28 mouse cellular contexts compared by ENCODE assay signal in the genomic region with DNA sequence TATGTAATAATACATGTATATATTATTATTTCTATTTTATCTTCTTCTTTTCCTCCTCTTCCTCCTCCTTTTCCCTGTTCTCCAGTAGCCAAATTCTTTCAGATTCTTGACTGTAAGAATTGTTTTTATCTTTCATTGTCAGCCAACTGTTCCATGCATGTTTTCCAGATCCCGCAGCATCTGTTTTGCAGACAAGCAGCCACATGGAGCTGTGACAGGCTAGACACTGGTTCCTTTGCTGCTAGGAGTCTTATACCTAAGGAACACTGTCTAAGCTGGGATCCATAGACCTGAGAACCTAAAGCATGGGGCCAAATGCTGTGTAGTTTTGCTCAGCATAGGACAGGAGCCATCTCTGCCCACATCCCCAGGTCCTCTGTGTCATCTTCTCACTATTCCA.
"Had no signal": no experiment of that assay in that cellular context is flagged by ENCODE, and none has a peak within 500 bp of the region (broad histone marks: within the 10 kb centered on the region; RNA-seq: fewer than 3 reads in every experiment).

No protein-coding gene starts in this region.

- ATAC-seq: hindbrain, embryonic 16.5 days; inflammation-experienced regulatory T-cells, adult 6 months; intestine, embryonic 15.5 days; intestine, postnatal 0 days; liver, postnatal 0 days had no signal

- H3K9ac ChIP-seq: heart, embryonic 12.5 days; hindbrain, embryonic 12.5 days; hindbrain, embryonic 14.5 days; intestine, embryonic 15.5 days; limb, embryonic 12.5 days; liver, embryonic 13.5 days; liver, embryonic 15.5 days; liver, postnatal 0 days had no signal

- H3K4me2 ChIP-seq: heart, embryonic 12.5 days; hindbrain, embryonic 12.5 days; hindbrain, embryonic 14.5 days; intestine, embryonic 15.5 days; limb, embryonic 12.5 days; liver, embryonic 11.5 days; liver, embryonic 13.5 days; liver, embryonic 15.5 days had no signal

- H3K4me1 ChIP-seq: hindbrain, embryonic 12.5 days; intestine, embryonic 15.5 days; limb, embryonic 10.5 days; limb, embryonic 12.5 days; liver, embryonic 13.5 days; liver, embryonic 15.5 days had no signal

- H3K36me3 ChIP-seq: heart, embryonic 10.5 days; heart, embryonic 12.5 days; hindbrain, embryonic 10.5 days; hindbrain, embryonic 12.5 days; intestine, embryonic 15.5 days; limb, embryonic 10.5 days; limb, embryonic 12.5 days; liver, embryonic 13.5 days; liver, embryonic 15.5 days had no signal

- H3K27ac ChIP-seq: gastrocnemius, adult 2 months; heart, embryonic 10.5 days; hindbrain, embryonic 10.5 days; hindbrain, embryonic 12.5 days; hindbrain, embryonic 14.5 days; intestine, embryonic 15.5 days; limb, embryonic 10.5 days; limb, embryonic 12.5 days; liver, embryonic 13.5 days; liver, embryonic 15.5 days had no signal

- H3K27me3 ChIP-seq: heart, embryonic 12.5 days; hindbrain, embryonic 12.5 days; intestine, embryonic 15.5 days; limb, embryonic 12.5 days; liver, embryonic 13.5 days; liver, embryonic 15.5 days had no signal

- H3K9me3 ChIP-seq: heart, embryonic 10.5 days; heart, embryonic 12.5 days; hindbrain, embryonic 10.5 days; hindbrain, embryonic 12.5 days; intestine, embryonic 15.5 days; limb, embryonic 10.5 days; limb, embryonic 12.5 days; liver, embryonic 13.5 days; liver, embryonic 15.5 days had no signal

- H3K4me3 ChIP-seq: gastrocnemius, adult 2 months; heart, embryonic 10.5 days; heart, embryonic 12.5 days; hindbrain, embryonic 10.5 days; hindbrain, embryonic 12.5 days; intestine, embryonic 15.5 days; limb, embryonic 10.5 days; limb, embryonic 12.5 days; liver, embryonic 13.5 days; liver, embryonic 15.5 days had no signal

- DNase-seq: gastrocnemius, adult 2 months; gastrocnemius, postnatal 10 days; gastrocnemius, postnatal 25 days; heart, adult 18-20 months; heart, postnatal 10 days; heart, postnatal 4 days; kidney, adult 18-20 months; kidney, adult 8-10 months; kidney, postnatal 10 days; kidney, postnatal 25 days; kidney, postnatal 4 days; liver; liver, embryonic 13.5 days; liver, postnatal 0 days; lung, adult 2 months had no signal
